Mouse (Mus musculus) kidney, postnatal 0 days (tissue): ENCODE results near the gene Grap. TPM values are rescaled to one million over a fixed set of nuclear protein-coding genes. Genes with fewer than 3 reads are reported as not detected.

ENCODE experiments used
- ATAC-seq: fragments of 200-750 bp; cut with Nextera tagmentation; replicated peaks from 2 replicates; pipeline ENCODE4 v1.8.0; 2017; ENCODE audit warnings: low read depth, moderate number of reproducible peaks, moderate TSS enrichment, moderate library complexity; ENCODE audit not compliant: low FRiP score
- DNase-seq: peaks from one replicate; pipeline ENCODE4 v3.0.0-alpha.2; 2016; ENCODE audit warnings: low spot score
- H3K27ac ChIP-seq: fragments of 300-500 bp; sonication (generic); 2 replicates; pipeline ENCODE4 v1.5.1; 2014; ENCODE audit warnings: mild to moderate bottlenecking
- H3K27me3 ChIP-seq: fragments of 300-500 bp; sonication (generic); 2 replicates; pipeline ENCODE4 v1.6.1; 2014; ENCODE audit warnings: low read length, mixed read lengths; ENCODE audit not compliant: insufficient read depth
- H3K36me3 ChIP-seq: fragments of 300-500 bp; sonication (generic); 2 replicates; pipeline ENCODE4 v1.6.1; 2014; ENCODE audit warnings: low read length, mixed read lengths; ENCODE audit not compliant: insufficient read depth
- H3K4me1 ChIP-seq: fragments of 300-500 bp; sonication (generic); replicated peaks from 2 replicates; pipeline ENCODE4 v1.6.1; 2014; ENCODE audit warnings: antibody characterized with exemption, low read length, mixed read lengths; ENCODE audit not compliant: insufficient read depth
- H3K4me2 ChIP-seq: fragments of 300-500 bp; sonication (generic); 2 replicates; pipeline ENCODE4 v1.6.1; 2014; ENCODE audit warnings: mild to moderate bottlenecking, low read length, moderate library complexity, mixed read lengths
- H3K4me3 ChIP-seq: fragments of 300-500 bp; sonication (generic); replicated peaks from 2 replicates; pipeline ENCODE4 v1.5.1; 2014; ENCODE audit warnings: low read depth, low read length
- H3K9ac ChIP-seq: fragments of 300-500 bp; sonication (generic); 2 replicates; pipeline ENCODE4 v1.6.1; 2014; ENCODE audit warnings: low read depth, low read length
- H3K9me3 ChIP-seq: fragments of 300-500 bp; sonication (generic); replicated peaks from 2 replicates; pipeline ENCODE4 v1.6.1; 2016; ENCODE audit warnings: low read length, inconsistent platforms, mixed read lengths
- CTCF ChIP-seq: IDR thresholded peaks from 2 replicates; pipeline ENCODE4 v1.5.1; 2016; ENCODE audit warnings: antibody characterized with exemption, low read depth, mild to moderate bottlenecking, moderate library complexity
- WGBS: fragments of 180-500 bp; shearing (Covaris S2); extraction: QIAGEN DNeasy Blood & Tissue Kit; methylation state at CpG from one replicate; pipeline ENCODE4 v1.1.7; 2014; 5-methylcytosine and 5-hydroxymethylcytosine counted together
- polyA plus RNA-seq: library from polyadenylated mRNA; unstranded; fragments of >200 nt; fragmentation: Nextera tagmentation; extraction: Ambion mirVana; gene quantifications from 2 replicates; pipeline ENCODE4 v1.2.1, GENCODE M21; 2015

The Grap gene
- polyA plus RNA-seq, 1 experiment from 2014 or later: 8.2 TPM

DNA sequence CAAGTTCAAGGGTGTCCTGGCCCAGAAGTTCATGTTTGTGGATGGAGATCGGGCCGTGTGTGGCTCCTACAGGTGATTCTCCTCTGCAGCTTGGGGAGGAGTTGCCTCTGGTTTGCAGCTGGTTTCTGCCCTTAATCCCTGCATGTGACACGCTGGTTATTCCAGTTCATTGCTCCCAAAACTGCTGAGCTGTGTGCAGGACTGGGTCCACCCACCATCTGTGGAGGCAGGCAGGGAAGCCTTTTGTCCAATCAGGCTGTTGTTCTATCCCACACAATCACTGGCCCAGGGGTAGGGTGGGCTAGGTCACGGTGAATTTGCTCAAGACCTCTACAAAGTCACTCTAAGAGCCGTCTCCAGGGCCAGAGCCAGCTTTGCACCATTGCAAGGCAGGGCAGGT lies 48.6 kb downstream of the Grap start:
- DNase-seq (no peak), ATAC-seq (peak; percentile 63)
- Histone ChIP-seq H3K36me3 (no peaks in the 10 kb centered on the region), H3K4me2 (no peak overlapping the region), H3K27ac (peak overlapping the region; percentile 19; the same call in 1 of the 2 replicates), H3K4me1 (peaks cover 6% of the 10 kb centered on the region; the same call in 1 of the 2 replicates), H3K27me3 (no peaks in the 10 kb centered on the region), H3K4me3 (no peak overlapping the region), H3K9me3 (no peaks in the 10 kb centered on the region), H3K9ac (no peak overlapping the region)
- WGBS: 35% methylated on average over 5 of the region's 5 CpGs
- no peak for TF ChIP-seq CTCF

DNA sequence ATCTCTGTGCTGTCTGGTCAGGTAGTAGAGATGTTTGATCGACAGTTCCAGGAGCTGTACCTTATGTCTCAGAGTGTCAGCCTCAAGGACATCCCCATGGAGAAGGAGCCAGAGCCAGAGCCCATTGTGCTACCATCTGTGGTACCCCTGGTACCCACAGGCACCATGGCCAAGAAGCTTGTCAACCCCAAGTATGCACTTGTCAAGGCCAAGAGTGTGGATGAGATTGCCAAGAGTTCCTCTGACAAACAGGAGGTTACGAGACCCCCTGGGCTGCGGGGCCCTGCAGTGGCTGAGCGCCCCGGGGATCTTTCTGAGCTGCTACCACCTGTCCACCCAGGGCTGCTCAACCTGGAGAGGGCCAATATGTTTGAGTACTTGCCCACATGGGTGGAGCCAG lies 49.4 kb downstream of the Grap start:
- H3K4me3 ChIP-seq: no peak overlapping the region
- no peaks in the 10 kb centered on the region for H3K9me3 ChIP-seq
- ATAC-seq (no peak), DNase-seq (no peak)
- H3K27ac ChIP-seq: no peak overlapping the region
- WGBS: 95% methylated on average over 5 of the region's 5 CpGs
- no peak for TF ChIP-seq CTCF
- no peak overlapping the region for H3K9ac ChIP-seq
- no peaks in the 10 kb centered on the region for H3K27me3 ChIP-seq
- H3K4me1 ChIP-seq: peaks cover 6% of the 10 kb centered on the region; the same call in 1 of the 2 replicates
- H3K36me3 ChIP-seq: no peaks in the 10 kb centered on the region
- H3K4me2 ChIP-seq: no peak overlapping the region

GRCm38 (mm10) chr11:61705581-61705980 lies 52.5 kb downstream of the Grap start:
- no peak for ATAC-seq
- H3K36me3 ChIP-seq: no peaks in the 10 kb centered on the region
- H3K4me1 ChIP-seq: no peaks in the 10 kb centered on the region
- no peak overlapping the region for H3K9ac ChIP-seq
- no peak overlapping the region for H3K4me2 ChIP-seq
- WGBS: 89% methylated on average over 2 of the region's 2 CpGs
- H3K27ac ChIP-seq: no peak overlapping the region
- no peak for DNase-seq
- no peaks in the 10 kb centered on the region for H3K27me3 ChIP-seq
- H3K4me3 ChIP-seq: no peak overlapping the region
- H3K9me3 ChIP-seq: no peaks in the 10 kb centered on the region
- TF ChIP-seq CTCF: no peak

- WGBS: 64% methylated on average over 4 of the region's 4 CpGs
- no peak overlapping the region for H3K27ac ChIP-seq
- no peak overlapping the region for H3K4me2 ChIP-seq
- H3K9me3 ChIP-seq: no peaks in the 10 kb centered on the region
- H3K4me1 ChIP-seq: no peaks in the 10 kb centered on the region
- no peak for DNase-seq
- no peaks in the 10 kb centered on the region for H3K27me3 ChIP-seq
- H3K4me3 ChIP-seq: no peak overlapping the region
- H3K9ac ChIP-seq: no peak overlapping the region
- no peak for TF ChIP-seq CTCF
- H3K36me3 ChIP-seq: no peaks in the 10 kb centered on the region
- ATAC-seq: no peak
These were observed 53.2 kb downstream of the Grap start for GRCm38 (mm10) chr11:61706232-61706631.

DNA sequence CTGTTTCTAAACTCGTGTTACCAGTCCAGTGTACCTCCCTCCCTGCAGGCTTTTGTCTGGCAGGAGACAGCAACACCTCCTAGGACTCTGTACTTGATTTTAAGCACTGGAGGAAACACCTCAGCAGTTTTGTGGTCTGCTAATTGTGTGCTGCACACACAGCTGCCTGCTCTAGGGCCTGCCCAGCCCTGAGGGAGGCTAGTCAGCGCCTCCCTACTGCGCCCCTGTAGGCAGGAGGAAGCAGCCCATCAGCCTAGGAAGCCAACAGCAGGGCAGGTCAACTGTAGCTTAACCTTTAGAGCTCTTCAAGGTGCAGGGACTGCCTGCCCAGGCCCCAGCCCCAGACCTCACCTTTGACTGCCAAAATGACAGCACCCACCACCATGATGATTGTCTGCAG lies 55.9 kb downstream of the Grap start:
- Histone ChIP-seq H3K9me3 (no peaks in the 10 kb centered on the region), H3K36me3 (no peaks in the 10 kb centered on the region), H3K4me1 (no peaks in the 10 kb centered on the region), H3K27me3 (no peaks in the 10 kb centered on the region), H3K9ac (no peak overlapping the region), H3K4me3 (no peak overlapping the region), H3K4me2 (no peak overlapping the region), H3K27ac (no peak overlapping the region)
- ATAC-seq (no peak), DNase-seq (no peak)
- TF ChIP-seq CTCF: no peak
- WGBS: 54% methylated on average over 3 of the region's 3 CpGs

- no peaks in the 10 kb centered on the region for H3K36me3 ChIP-seq
- peak; percentile 12 for DNase-seq
- ATAC-seq: no peak
- 63% methylated on average over 15 of the region's 15 CpGs for WGBS
- H3K27me3 ChIP-seq: no peaks in the 10 kb centered on the region
- no peaks in the 10 kb centered on the region for H3K4me1 ChIP-seq
- no peak overlapping the region for H3K4me2 ChIP-seq
- TF ChIP-seq CTCF: no peak
- H3K4me3 ChIP-seq: no peak overlapping the region
- H3K27ac ChIP-seq: no peak overlapping the region
- no peak overlapping the region for H3K9ac ChIP-seq
- H3K9me3 ChIP-seq: no peaks in the 10 kb centered on the region
These were observed 60.2 kb downstream of the Grap start for GRCm38 (mm10) chr11:61713157-61713855.
